Mouse (Mus musculus) megakaryocyte, adult 5-6 weeks (primary cell): Measurements from ENCODE around the gene Armc12. TPM values are rescaled to one million over a fixed set of nuclear protein-coding genes. Genes with fewer than 3 reads are reported as not detected.

Experiments
- ATAC-seq: 2 replicates; pipeline ENCODE4 v1.8.0; 2016; ENCODE audit warnings: mild to moderate bottlenecking, inconsistent platforms; ENCODE audit not compliant: poor library complexity, severe bottlenecking
- total RNA-seq, 2 experiments: library from RNA; stranded (forward) in 1 of 2; stranded (reverse) in 1 of 2; fragments of 153-499, 151-499 nt in 1 of 2; fragments of 221-1000, 200-1000 nt in 1 of 2; gene quantifications; 2 replicates each; pipeline versions ENCODE4 v1.2.3 to v1.2.4; 2015 to 2017

Gene Armc12
- total RNA-seq (2015) (0.16 TPM in 1 of 2 replicates, not detected in the other), total RNA-seq (2017) (not detected in 2 replicates)

DNA sequence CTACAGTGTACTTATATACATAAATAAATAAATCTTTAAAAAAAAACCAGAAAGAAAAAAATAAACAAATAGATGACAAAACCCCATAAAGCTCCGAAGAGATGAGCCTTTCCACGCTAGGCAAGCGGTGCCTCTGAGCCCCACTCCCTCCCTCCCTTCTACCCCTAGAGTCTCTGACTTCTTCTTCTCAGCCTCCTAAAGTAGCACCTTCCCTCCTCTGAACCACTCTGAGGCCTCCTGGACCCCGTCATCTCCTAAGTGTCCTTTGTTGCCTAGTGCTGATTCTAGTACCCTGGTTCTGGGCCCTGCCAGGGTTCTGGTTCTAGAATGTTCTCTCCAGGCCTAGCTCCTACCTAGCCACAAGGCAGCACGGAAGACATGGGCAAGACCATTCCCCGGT lies at the start of gene Armc12:
Gene Armc12, plus strand, starts transcription at position 301 of the 400 bp plus-strand sequence.
- ATAC-seq: no peak

DNA sequence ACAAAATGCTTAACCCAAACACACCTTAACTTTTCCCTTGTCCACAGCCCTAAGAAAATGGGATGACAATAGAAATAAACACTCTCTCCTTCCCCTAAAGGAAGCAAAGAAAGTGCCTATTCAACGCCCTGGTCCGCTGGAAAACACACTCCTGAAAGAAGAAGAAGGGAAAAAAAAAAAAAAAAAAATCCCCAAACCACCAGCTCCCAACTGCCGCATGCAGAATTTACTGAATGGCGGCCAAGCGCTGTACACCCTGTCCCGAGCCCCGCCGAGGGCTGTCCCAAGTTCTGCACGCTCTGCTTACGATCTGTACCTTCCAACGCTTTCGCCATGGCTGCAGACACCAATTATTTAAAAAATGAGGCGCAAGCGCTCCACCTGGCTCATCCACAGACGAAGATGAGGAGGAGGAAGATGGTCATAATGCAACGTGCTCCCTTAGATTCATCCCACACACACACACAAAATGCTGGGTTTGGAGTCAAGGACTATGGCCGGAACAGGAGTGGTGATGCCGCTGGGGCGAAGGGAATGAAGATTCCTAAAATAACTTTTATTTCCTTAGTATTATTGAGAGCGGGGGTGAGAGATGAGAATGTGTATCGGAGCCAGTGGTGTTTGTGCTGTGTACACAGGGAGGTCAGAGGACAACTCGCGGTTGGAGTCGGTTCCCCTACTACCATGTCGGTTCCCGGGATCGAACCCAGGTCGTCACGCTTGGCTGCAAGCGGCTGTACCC lies 45.7 kb upstream of the Armc12 start:
- ATAC-seq: peak; percentile 4; the same call in 1 of the 2 replicates

DNA sequence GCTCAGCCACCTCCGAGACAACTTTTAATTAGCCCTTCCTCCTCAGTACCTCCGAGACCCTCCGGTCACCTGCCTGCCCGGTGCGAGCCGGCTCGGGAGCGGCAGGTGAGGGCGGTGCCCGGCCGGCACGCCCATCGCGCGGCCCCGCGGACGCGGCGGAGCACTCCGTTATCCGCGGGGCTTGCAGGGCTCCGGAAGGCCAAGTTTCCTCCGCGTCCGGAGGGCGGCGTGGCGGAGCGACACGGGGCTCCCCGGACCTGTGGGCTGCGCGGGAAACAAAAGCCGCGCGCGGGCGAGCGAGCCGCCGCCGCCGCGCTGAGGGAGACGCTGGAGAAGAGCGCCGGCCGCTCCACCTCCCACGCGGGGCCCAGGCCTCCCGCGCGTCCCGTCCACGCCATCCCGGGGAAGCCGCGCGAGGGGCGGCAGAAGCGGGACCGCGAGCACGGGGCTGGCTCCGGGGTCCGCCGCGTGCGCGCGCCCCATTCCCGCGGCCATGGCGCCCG lies 45.1 kb upstream of the Armc12 start:
- peak; percentile 14; the same call in 1 of the 2 replicates for ATAC-seq

DNA sequence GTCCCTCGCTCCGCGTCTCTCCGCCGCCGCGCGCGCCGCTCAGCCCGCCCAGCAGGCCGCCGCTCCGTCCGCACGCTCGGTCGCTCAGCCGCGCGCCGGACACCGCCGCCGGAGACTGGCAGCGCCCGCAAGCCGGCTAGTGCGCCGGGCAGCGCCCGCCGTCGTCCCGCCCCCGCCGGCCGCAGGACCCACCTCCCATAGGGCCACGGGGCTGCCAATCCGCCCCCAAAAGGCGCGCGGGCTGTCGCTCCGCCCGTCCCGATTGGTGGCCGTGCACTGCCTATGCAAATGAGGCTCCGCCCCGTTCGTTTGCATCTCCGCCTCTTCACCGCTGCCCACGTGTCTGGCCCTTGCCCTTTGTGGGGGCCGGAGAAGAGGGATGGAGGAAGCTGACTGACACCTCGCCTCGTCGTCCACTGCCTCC lies 44.6 kb upstream of the Armc12 start:
- peak; percentile 99 for ATAC-seq

DNA sequence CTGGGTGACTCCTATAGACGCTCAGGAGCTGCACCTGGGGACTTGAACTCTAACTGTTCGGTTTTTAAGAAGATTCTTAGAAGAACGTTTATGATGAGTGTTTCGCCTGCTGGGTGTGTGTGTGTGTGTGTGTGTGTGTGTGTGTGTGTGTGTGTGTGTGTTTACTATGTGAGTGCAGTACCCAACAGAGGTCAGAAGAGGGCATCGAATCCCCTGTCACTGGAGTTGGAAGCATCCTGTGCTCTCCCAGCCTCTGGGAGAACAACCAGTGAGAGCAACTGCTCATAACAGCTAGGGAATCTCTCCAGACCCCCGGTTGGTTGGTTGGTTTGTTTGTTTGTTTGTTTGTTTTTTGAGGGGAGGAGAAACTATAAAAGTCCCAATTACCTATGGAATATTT lies 43.9 kb upstream of the Armc12 start:
- no peak for ATAC-seq

DNA sequence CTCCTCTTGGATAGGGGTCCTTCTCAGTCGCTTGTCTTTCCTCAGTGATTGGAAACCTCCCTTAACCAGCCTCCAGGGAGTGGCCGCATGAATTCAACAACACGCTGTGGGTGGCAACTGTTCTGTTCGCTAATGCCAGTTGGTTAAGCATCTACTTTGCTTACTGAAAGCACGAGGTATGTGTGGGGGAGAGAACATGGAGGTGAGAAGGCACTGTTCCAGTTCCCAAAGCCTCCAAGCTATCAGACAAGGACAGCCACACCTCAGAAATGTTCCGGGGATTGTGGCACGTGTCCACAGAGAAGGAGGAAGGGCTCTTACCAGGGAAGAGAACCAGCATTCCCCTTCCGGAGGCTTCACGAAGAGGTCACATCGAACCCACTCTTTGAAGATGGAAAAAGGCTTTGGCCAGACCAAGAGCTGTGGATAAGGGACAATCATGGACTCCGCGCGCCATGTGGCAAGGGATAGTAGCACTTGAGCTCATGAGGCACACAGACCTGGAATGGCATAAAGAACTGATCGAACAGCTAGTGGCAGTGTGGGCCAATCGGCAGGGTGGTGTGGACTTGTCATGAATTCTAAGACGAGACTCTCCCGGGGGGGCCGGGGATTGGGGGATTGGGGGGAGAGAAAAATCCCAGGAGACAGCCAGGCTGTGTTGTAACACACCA lies 42.9 kb upstream of the Armc12 start:
- ATAC-seq: no peak

DNA sequence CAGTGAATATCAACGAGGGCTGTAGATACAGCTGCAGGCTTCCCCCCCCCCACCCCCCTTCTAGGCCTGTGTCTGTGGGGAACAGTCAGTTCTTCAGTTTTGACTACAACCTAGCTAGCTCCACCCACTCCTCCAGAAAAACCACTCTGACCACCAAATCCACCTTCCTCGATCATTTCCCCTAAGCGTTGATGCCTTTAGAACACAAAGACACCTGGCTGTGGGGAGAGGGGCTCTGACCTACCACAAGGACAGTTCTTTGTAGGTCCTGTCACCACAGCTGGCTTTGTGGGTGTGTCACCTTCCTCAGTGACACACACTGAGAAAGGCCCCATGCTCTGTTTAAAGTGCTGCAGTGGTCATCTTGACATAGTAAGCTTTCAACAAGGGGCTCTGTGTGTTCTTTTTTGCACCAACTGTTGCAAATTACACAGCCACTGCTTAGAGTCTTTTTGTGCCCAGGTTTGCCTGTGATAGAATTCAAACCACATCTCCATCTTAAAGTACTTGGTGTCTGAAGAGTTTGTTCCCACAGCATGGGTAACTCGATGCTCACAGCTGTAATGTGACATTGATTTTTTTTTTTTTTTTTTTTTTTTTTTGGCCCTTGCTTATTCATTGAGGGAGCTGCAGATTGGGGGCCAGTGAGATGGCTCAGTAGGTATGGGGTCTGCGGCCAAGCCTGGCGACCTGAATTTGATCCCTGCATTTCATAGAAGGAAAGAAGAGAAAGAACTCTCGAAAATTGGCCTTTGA lies 42.2 kb upstream of the Armc12 start:
- no peak for ATAC-seq

DNA sequence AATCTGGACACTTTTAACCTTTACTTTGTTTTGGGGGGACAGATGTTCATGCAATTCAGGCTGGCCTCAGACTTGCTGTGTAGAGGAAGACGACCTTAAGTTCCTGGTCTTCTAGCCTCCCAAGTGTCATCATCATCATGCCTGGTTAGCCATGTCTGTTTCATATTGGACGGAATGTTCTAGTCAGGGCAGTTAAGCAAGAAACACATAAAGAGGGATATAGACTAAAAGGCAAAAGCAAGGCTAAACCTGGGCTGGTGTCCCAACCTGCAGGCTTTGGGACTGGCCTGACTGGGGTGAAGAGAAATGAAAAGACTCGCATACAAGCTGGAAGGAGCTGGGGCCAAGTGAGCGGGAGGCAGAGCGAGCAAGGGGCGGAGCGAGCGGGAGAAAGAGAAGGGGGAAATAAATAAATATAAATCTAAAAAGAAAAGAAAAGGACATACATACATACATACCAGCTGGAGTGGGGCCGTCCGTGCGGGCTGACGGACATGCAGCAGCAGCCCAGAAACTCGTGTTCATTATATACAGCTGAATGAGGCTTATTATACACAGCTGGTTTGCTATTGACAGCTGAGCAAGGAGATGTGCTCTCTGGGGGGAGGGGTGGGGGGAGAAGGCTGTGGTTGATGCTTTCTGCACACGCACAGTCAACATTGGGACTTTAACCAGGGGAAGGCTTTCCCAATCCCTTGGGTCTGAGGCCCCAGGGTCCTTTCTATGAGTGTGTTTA lies 39.4 kb upstream of the Armc12 start:
- no peak for ATAC-seq

DNA sequence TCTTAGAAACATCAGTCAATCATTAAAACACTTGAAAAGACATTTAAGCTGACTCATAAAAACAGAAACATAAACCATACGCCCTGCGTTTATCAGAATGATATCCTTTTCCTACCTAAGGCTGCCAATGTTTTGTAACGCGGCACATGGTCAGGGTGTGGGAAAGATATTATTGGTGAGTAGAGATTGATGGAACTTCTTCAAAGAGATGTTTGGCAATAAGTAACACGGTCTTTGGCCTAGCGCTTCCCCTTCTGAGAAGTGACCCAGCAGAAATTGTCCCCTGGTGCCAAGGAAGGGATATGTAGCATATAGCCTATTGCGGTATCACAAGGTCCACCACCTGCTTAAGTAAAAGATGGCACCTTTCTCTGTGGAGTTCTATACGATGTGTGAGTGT lies 34.8 kb upstream of the Armc12 start:
- ATAC-seq: peak; percentile 95

DNA sequence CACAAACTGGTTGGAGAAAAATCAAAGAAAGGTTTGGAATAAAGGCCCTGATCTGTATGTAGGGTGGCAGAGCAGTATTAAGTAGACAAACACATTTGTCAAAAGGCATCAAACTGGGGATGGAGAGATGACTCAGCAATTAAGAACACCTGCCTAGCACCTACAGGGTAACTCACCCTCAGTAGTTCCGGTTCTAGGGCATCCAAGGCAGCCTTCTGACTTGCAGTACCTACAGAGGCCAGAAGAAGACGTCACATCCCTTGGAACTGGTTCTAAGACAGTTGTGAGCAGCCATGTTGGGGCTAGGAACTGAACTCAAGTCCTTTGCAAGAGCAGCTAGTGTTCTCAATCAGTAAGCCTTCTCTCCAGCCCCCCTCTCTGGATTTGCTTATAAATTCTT lies 31.4 kb upstream of the Armc12 start:
- no peak for ATAC-seq

DNA sequence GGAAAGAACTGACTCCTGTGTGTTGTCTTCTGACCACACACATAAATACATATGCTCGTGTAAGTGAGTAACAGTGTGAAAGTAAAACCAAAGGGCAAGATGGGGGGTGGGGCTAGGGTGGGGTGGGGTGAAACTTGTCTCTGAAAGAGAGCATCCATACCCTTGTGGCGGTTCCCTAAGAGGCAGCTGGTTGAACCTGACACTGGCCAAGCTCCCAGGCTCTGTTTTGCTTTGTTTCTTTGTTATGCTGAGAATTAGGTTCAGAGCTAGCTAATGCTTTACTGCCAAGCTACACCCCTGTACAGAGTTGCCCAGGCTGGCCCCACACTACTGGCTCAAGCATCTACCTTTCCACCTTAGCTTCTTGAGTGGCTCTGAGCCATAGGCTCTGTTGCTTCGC lies 30.1 kb upstream of the Armc12 start:
- ATAC-seq: no peak

DNA sequence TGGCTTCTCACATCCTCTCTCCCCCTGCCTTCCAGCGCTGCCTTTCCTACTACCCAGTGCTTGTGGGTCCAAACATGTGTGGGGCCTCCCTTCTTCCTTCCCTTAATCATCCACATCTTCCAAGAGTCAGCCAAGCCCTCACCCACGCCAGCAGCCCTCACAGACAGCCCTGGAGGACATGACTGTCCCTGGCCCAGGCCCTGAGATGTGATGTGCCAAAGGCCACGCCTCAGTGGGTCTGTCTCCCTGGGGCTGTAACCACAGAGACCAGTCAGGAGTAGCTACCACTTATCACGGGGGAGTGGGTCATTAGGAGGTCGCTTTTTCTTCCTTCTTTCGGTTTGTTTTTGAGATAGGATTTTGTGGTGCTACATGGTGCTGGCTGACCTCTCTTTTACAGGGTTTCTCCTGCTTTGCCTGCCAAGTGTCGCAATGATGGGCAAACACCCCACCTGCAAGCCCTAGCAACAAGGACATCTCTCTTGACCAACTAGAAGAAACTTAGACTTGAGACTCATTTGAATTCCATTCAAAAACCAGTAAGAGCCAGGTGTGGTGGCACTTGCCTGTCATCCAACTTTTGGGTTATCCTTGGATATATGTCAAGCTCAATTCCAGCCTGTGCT lies 28.3 kb upstream of the Armc12 start:
- ATAC-seq: no peak

DNA sequence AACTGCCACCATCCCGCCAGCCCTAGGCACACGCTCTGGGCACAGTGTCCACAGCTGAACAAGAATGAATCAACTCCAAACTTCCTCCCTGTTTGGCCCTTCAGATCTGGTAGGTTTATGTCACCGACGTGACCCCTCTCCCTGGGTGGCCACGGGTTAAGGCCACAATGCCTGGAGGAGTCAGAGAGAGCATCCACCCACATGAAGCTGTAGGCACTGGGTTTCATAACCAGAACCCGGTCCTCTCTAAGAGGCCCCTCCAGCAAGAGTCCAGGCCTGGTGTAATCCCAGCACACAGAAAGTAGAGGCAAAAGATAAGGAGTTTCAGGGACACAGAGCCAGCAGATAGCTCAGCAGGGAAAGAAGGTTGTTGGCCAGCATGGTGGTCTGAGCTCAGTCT lies 26.4 kb upstream of the Armc12 start:
- ATAC-seq: no peak

DNA sequence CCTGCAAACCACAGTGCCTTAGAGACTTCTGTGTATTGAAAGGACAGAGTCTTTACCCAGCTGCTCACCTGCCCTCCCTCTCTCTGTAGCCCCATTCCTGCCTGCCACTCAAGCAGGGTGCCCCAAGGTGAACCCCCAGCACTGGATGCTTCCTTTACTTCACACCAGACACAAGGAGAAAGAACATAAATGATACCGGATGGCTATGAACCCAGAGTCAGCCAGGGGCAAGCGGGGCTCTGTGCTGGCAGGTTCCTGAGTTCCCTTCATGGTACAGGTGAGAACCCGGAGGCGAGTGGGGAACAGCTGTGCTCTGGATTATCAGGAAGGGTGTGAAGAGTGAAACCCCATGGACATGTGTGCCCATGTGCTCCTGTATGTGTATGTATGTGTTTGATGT lies 25.0 kb upstream of the Armc12 start:
- ATAC-seq: no peak

DNA sequence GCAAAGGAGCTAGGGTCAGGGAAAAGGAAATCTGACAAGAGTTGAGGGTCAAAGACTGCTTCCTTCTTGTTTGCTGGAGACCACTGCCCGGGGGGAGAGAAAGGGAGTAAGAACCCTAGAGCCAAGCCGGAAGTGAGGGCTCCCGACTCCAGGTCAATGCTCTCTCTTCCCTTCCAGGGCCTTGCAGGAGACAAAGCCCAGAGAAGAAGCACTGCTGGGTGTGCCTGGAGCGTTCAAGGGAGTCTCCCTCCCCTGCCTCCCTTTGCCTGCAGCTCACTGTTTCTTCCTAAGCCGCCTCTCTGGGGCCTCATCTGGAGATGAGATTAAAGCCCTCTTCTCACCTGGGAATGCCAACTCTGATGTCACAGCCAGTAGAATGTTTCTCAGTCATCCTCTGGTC lies 23.7 kb upstream of the Armc12 start:
- no peak for ATAC-seq

DNA sequence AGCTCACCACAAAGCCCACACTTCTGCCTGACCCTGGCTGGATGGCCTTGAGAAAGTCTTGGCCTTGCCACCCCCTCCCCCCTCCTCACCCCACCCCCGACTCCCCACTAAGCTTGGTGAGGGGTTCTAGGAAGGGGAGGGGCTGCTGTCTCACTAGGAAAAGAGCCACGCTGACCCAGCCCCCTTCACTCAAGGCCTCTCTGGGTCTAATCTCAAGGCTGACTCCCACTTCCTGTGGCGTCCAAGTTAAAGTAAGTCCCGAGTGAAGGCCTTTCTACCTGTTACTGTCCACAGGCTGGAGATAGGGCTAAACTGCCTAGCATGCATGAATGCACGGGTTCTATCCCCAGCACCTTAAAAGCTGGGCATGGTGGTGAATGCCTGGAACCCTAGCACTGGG lies 23.1 kb upstream of the Armc12 start:
- ATAC-seq: no peak

DNA sequence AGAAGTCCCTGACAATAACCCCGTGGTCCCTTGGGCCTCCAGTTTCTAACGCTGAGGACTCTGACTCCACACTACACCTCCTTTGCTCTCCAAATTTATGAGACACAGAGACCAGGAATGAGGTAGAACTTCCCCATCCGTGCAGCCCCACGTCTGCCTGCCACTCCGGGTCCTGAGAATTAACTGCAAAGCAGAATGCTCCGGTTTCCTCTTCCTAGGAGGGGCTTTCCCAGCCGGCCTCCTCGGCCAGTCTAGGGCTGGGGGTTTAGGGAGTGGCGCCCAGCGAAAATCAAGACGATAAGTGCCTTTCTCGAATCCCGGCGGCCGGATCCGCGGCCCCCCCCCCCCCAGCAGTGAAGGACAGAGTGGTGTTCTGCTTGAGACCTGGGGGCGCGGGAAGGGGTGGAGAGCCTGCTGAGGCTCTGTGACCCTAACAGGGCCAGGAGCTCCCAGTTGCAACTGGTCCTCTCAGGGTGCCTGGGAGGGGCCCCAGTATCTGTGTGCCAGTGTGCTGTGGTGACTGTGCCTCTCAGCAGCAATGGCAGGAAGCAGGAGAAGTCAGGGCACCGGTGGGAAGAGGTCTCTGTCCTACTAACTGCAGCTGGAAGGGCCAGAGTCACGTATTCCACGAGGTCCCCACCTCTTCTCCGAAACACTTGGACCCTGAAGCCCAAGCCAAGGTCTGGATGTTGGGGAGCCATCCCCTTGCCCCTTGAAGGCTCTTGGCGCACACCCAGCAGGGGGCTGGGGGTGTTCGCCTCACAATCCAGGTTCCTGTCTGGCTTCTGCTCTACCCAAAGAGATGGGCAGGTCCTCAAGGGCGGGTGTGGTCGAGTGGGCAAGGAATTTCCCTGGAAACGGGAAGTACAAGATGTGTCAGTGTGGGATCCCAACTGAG lies 19.9 kb upstream of the Armc12 start:
- 0 out of 2 replicates have a peak, but pooled peaks have one; percentile 23 for ATAC-seq

DNA sequence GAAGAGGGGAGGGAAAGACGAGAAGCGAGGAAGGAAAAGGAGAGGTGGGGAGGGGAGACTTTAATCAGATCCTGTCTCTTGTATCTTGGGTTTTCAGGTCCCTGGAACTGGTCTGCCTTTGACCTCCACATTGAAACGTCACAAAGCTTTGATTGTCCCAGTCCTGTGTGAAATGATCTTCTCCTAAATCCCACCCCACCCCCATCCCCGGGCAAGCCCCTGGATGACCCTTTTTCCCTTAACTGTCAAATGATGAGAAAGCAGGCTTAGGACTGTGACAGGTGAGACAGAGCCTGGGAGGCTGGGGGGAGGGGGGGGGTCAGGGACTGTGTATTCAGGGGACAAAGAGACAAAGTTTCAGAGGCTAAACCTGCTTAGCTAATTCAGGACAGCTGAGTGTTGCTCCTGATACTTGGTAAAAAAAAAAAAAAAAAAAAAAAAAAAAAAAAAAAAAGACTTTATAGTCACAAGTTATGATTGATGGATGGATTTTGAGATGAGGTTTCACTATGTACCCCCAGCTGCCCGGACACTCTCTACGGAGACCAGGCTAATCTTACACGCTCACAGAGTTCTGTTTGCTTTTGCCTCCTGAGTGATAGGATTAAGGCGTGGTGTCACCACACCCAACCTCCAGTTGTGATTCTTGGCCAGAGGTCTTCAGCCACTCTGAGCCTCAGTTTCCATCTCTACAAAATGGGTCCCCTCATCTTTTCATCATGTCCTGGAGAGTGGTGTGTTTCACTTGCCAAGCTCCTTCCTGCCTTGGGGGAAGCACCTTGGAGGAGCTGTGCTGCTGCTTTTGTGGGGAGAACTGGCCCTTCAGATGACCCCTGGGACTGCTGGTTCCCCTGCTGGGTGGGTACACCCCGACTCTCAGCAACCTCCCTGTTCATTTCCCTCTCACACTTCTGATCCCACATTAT lies 18.7 kb upstream of the Armc12 start:
- ATAC-seq: no peak
